Mouse (Mus musculus) forebrain, embryonic 12.5 days (tissue): Measurements from ENCODE around the gene Pdcd5. TPM values are rescaled to one million over a fixed set of nuclear protein-coding genes. Genes with fewer than 3 reads are reported as not detected.
A peak's percentile ranks its signal among the peaks of the same experiment; 100 is the strongest.

Experiments used
- ATAC-seq: fragments of 200-750 bp; cut with Nextera tagmentation; 2 replicates; pipeline ENCODE4 v1.8.0; 2017; ENCODE audit warnings: moderate TSS enrichment; ENCODE audit not compliant: low FRiP score
- H3K27ac ChIP-seq: fragments of 300-500 bp; sonication (generic); 2 replicates; pipeline ENCODE4 v1.5.1; 2016; ENCODE audit warnings: mild to moderate bottlenecking
- H3K27me3 ChIP-seq: fragments of 300-500 bp; sonication (generic); 2 replicates; pipeline ENCODE4 v1.6.1; 2016; ENCODE audit warnings: mild to moderate bottlenecking
- H3K36me3 ChIP-seq: fragments of 300-500 bp; sonication (generic); replicated peaks from 2 replicates; pipeline ENCODE4 v1.6.1; 2016; ENCODE audit warnings: mild to moderate bottlenecking
- H3K4me1 ChIP-seq: fragments of 300-500 bp; sonication (generic); 2 replicates; pipeline ENCODE4 v1.6.1; 2016
- H3K4me2 ChIP-seq: fragments of 300-500 bp; sonication (generic); 2 replicates; pipeline ENCODE4 v1.6.1; 2016; ENCODE audit warnings: mild to moderate bottlenecking, moderate library complexity
- H3K4me3 ChIP-seq: fragments of 300-500 bp; sonication (generic); replicated peaks from 2 replicates; pipeline ENCODE4 v1.5.1; 2016; ENCODE audit warnings: mild to moderate bottlenecking
- H3K9ac ChIP-seq: fragments of 300-500 bp; sonication (generic); 2 replicates; pipeline ENCODE4 v1.6.1; 2016; ENCODE audit warnings: mild to moderate bottlenecking
- H3K9me3 ChIP-seq: fragments of 300-500 bp; sonication (generic); 2 replicates; pipeline ENCODE4 v1.6.1; 2016
- WGBS: fragments of 180-500 bp; shearing (Covaris S2); methylation state at CpG from one replicate; pipeline ENCODE4 v1.1.7; 2016; 5-methylcytosine and 5-hydroxymethylcytosine counted together
- polyA plus RNA-seq: library from polyadenylated mRNA; unstranded; fragments of >200 nt; fragmentation: Nextera tagmentation; extraction: Ambion mirVana; gene quantifications from 2 replicates; pipeline ENCODE4 v1.2.1, GENCODE M21; 2016

Gene Pdcd5
- polyA plus RNA-seq, 1 experiment from 2014 or later, result 265 TPM

DNA sequence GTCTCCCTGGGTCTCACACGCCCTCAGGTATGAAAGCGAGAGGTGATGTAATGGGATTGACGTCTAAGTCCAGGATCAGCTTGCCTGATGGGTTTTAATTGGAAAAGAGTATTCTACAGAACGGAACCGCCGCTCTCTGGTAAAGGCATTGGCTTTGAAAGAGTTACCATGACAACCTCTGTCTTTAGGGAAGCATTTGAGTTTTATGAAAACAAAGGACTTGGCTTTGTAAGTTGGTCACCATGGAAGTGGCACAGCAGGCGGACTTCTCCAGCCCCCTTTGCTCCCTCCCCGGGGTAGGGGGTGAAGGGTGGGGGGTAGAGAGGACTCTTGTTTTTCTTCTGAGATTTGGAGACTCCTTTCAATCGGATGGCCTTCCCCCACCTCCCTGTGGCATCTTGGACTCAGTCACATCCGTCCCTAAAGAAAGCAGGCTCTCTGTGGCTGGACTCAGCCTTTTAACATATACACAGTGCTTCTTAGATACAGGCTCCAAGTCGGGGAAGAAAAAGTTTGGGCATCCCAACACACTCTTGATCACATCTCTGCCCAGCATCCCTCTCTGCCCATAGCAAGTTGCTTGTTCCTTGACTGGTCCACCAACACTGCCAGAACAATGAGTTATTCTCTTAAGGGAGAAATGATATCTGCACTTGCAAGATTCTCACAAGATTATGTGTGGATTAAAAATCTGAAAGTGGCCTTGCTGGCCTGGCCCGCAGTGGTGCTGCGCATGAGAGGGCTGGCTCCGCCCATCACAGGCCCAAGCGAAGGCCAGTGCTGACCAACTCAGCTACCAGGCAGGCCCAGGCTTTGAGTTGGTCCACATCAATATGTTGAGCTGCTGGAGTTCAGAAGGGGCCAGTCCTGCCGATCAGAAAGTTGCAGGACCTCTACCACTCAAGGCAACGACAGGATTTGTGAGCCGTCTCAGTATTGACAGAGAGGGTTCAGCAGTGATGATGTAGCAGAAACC, 21.0 kb upstream of the Pdcd5 start:
- WGBS, result 15% methylated on average over 18 of the region's 18 CpGs
- Histone ChIP-seq H3K9me3 (no peaks in the 10 kb centered on the region), H3K4me1 (peaks cover 40% of the 10 kb centered on the region), H3K4me2 (peak overlapping the region; percentile 21), H3K9ac (no peak overlapping the region), H3K36me3 (no peaks in the 10 kb centered on the region), H3K27ac (peak overlapping the region; percentile 80), H3K27me3 (0 out of 2 replicates have a peak, but pooled peaks cover 2% of the 10 kb centered on the region), H3K4me3 (no peak overlapping the region)
- peak; percentile 79 for ATAC-seq

DNA sequence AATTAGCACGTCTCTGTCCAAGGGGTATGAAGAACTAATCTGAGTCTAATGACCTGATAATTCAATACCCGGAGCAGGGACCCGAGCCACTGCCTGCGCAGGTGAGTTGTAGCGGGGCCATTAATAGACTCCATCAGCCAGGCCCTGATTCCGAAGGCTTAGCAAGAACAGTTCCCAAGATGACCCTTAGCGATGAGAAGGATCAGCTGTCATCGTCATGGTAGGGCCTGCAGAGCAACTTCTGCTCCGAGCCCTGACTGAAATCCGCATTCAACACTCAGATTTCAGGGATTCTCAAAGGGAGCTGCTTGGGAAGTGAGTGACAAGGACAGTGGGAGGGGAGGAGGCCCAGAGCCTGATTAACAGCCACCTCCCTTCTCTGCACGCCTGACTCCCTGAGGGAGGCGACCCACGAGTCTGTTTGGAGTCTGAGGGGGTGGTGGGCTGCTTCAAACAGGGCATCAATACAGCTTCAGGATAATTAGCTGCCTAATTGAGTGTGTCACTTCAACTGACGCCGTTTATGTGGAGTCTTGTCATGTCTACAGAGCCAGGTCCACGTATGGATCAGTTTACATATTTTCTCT, 16.6 kb upstream of the Pdcd5 start:
- H3K27me3 ChIP-seq, result 0 out of 2 replicates have a peak, but pooled peaks cover 2% of the 10 kb centered on the region
- H3K4me1 ChIP-seq, result peaks cover 28% of the 10 kb centered on the region
- peak overlapping the region; percentile 21 for H3K4me2 ChIP-seq
- ATAC-seq, result peak; percentile 37; the same call in 1 of the 2 replicates
- peak overlapping the region; percentile 1; the same call in 1 of the 2 replicates for H3K9ac ChIP-seq
- peak overlapping the region; percentile 61 for H3K27ac ChIP-seq
- no peaks in the 10 kb centered on the region for H3K36me3 ChIP-seq
- no peak overlapping the region for H3K4me3 ChIP-seq
- 37% methylated on average over 16 of the region's 16 CpGs for WGBS
- H3K9me3 ChIP-seq, result peaks cover 8% of the 10 kb centered on the region; the same call in 1 of the 2 replicates

DNA sequence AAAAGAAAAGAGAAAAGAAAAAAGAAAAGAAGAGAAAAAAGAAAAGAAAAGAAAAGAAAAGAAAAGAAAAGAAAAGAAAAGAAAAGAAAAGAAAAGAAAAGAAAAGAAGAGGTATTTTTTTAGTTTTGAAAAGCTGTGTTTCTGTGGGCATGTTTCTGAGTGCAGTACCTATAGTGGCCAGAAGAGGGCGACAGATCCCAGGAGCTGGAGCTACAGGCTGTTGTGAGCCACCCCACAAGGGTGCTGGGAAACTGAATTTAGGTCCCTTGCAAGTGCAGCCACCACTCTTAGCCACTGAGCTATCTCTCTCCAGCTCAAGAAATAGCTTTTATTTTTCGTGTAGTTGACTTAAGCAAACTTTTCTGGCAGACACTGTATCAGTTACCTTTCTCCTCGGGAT, 11.9 kb upstream of the Pdcd5 start:
- Histone ChIP-seq H3K27me3 (no peaks in the 10 kb centered on the region), H3K36me3 (no peaks in the 10 kb centered on the region), H3K9me3 (peaks cover 8% of the 10 kb centered on the region; the same call in 1 of the 2 replicates), H3K4me3 (no peak overlapping the region), H3K27ac (no peak overlapping the region), H3K9ac (no peak overlapping the region), H3K4me2 (no peak overlapping the region), H3K4me1 (peaks cover 10% of the 10 kb centered on the region)
- ATAC-seq, result no peak
- WGBS, result 60% methylated on average over 3 of the region's 3 CpGs

GRCm38 (mm10) chr7:35657829-35658228, 10.5 kb upstream of the Pdcd5 start:
- WGBS, result 37% methylated on average over 6 of the region's 6 CpGs

DNA sequence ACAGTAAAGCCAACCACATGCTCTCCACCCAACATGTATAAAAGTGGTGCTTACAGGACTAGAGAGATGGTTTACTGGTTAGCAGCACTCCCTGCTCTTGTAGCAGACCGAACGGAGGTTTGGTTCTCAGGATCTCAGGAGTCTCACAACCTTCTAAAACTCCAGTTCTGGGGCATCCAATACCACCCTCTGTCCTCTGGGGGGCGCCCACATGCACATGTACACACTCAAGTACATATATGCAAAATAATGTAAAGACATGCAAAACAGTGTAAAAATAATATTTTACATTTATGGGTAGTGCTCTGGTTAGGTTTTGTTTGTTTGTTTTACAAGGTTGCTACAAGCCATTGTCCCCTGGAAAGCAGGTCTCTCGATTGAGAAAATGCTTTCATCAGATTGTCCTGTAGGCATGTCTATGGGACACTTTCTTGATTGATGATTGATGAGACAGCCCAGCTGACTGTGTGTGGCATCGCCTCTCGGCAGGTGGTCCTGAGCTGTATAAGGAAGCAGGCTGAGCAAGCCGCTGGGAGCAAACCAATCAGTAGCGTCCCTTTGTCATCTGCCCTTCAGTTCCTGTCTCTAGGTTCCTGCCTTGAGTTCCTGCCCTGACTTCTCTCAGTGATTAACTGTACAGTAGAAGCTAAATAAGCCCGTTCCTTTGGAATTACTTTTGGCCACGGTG, 4.4 kb upstream of the Pdcd5 start:
- H3K9me3 ChIP-seq, result no peaks in the 10 kb centered on the region
- H3K4me3 ChIP-seq, result no peak overlapping the region
- H3K9ac ChIP-seq, result no peak overlapping the region
- no peaks in the 10 kb centered on the region for H3K36me3 ChIP-seq
- H3K4me1 ChIP-seq, result peaks cover 5% of the 10 kb centered on the region; the same call in 1 of the 2 replicates
- H3K4me2 ChIP-seq, result no peak overlapping the region
- no peak overlapping the region for H3K27ac ChIP-seq
- no peaks in the 10 kb centered on the region for H3K27me3 ChIP-seq
- no peak for ATAC-seq
- WGBS, result 84% methylated on average over 10 of the region's 10 CpGs

More at GRCm38 (mm10) chr7:35657829-35658228, 10.5 kb upstream of the Pdcd5 start:
- H3K36me3 ChIP-seq, result no peaks in the 10 kb centered on the region
- peaks cover 8% of the 10 kb centered on the region; the same call in 1 of the 2 replicates for H3K9me3 ChIP-seq
- H3K27ac ChIP-seq, result no peak overlapping the region
- no peak overlapping the region for H3K4me2 ChIP-seq
- no peak overlapping the region for H3K4me3 ChIP-seq
- no peaks in the 10 kb centered on the region for H3K27me3 ChIP-seq
- no peak overlapping the region for H3K9ac ChIP-seq
- no peak for ATAC-seq
- H3K4me1 ChIP-seq, result no peaks in the 10 kb centered on the region

DNA sequence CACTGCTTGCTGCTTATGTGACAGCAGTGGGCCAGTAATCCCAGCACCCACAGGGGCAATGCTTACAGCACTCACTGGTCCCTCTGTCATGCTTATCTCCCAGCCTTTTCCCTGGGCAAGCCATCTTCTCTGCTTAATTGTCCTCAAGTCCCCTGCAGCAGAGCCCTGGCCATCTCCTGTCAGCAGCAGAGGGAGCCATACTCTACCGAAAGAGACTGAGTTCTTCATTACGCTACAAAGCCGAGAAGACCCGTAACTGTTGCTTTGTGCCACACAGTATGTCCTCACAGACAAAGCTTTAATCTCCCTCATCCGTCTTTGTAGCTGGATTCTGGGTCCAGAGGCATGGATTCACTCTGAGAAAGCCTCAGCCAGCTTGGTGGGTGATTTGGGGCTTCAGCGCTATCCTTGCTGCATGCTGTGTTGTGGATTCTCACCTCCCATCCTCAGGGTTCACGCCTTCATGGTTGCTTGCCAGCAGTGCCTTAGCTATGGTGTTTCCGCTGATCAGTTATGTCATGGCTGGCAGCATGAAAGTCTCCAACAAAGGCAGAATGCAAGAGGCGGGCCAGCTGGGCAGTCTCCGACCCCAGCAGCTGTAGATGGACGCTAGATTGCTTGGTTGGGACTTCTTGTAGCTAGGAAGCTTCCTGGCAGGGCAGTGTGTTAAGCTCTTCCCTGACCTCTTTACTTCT, 3.5 kb upstream of the Pdcd5 start:
- Histone ChIP-seq H3K36me3 (0 out of 2 replicates have a peak, but pooled peaks cover under 1% of the 10 kb centered on the region), H3K4me3 (no peak overlapping the region)
- WGBS, result 74% methylated on average over 11 of the region's 11 CpGs

DNA sequence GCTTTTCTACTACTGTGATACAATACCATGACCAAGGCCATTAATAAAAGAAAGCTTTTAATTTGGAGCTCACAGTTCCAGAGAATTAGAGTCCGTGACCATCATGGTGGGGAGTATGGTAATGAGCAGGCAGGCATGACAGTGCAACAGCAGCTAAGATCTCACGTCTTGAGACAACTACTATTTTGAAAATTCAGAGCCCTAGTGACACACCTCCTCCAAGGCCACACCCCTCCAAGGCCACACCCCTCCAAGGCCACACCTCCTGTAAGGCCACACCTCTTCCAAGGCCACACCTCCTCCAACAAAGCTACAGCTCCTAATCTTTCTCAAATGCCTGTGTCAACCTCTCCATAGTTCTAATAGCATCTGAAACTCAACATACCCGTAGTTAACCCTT, 1.8 kb upstream of the Pdcd5 start:
- Histone ChIP-seq H3K9ac (no peak overlapping the region), H3K4me3 (no peak overlapping the region), H3K4me2 (no peak overlapping the region), H3K27me3 (no peaks in the 10 kb centered on the region), H3K4me1 (peaks cover 9% of the 10 kb centered on the region), H3K9me3 (no peaks in the 10 kb centered on the region), H3K36me3 (peaks cover 18% of the 10 kb centered on the region), H3K27ac (no peak overlapping the region)
- ATAC-seq, result no peak
- 59% methylated on average over 3 of the region's 3 CpGs for WGBS

More for the DNA sequence above, 3.5 kb upstream of the Pdcd5 start:
- H3K4me1 ChIP-seq, result peaks cover 9% of the 10 kb centered on the region
- H3K27ac ChIP-seq, result no peak overlapping the region
- no peak overlapping the region for H3K9ac ChIP-seq
- no peak overlapping the region for H3K4me2 ChIP-seq
- H3K9me3 ChIP-seq, result no peaks in the 10 kb centered on the region
- H3K27me3 ChIP-seq, result no peaks in the 10 kb centered on the region
- no peak for ATAC-seq

DNA sequence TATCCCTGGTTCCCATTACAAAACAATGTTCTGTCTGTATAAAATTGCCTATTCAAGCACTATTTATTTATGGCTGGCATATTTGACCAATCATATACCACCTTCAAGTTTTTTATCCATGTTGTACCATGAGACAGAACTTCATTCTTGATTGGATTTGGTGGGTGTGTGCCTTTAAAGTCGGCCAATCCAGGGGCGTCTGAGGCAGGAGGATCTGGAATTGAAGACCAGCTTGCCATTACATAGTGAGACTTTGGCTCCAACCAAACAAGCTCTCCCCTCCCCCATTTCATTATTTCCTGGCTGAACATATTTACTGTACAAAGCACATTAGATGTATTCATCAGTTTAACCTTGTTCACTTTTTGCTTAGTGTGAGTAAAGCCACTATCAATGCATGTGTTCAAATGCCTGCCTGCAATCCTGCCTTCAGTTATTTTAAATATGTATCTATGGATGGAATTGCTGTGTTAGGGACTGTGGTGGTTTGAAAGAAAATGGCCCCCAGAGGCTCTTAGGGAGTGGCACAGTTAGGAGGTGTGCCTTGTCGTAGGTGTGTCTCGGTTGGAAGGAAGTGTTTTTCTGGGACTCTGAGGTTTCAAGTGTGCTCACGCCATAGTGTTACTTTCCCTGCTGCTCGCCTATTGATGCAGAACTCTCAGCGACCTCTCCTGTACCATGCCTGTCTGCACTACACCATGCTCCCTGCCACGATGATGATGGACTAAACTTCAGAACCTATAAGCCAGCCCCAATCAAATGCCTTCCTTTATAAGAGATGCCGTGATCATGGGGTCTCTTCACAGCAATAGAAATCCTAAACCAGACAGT, 1.1 kb upstream of the Pdcd5 start:
- Histone ChIP-seq H3K27ac (no peak overlapping the region), H3K4me1 (peaks cover 9% of the 10 kb centered on the region), H3K4me3 (no peak overlapping the region), H3K9ac (no peak overlapping the region), H3K4me2 (no peak overlapping the region), H3K36me3 (peaks cover 24% of the 10 kb centered on the region), H3K9me3 (no peaks in the 10 kb centered on the region), H3K27me3 (no peaks in the 10 kb centered on the region)
- no peak for ATAC-seq
- 76% methylated on average over 9 of the region's 9 CpGs for WGBS

DNA sequence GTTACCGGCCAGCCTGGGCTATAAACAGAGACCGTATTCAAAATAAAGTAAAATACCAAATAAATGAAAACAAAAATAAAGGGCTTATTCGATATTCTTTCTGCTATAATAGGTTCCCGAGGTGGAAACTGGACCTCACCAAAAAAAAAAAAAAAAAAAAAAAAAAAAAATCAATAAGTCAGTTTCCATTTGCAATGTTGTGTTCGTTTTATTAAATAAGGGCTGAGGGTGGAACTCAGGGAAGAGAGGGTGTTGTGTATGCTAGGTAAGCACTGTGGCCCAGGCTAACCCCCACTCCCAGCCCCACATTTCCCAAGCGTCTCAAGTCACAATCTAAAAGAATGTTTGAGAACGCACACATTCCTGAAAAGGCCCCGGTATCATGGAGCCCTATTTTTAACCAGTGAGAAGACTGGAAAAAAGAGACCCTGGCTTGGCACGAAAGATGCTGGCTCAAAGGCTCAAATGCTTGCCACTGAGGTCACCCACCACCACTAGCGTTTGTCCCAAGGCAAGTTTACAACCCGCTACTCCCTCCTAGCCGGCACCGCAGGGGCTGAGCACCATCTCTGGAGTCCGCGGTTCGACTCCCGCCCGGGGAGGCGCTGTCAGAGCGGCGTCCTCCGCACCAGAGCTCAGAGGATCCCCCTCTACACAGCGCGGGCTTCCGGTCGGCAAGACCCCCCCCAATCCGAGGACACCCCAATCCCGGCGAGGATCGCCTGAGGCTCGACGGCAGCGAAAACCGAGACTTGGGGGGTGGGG, 822 bp downstream of the Pdcd5 start:
- WGBS, result 13% methylated on average over 34 of the region's 34 CpGs
- H3K27me3 ChIP-seq, result no peaks in the 10 kb centered on the region
- H3K9ac ChIP-seq, result peak overlapping the region; percentile 93
- ATAC-seq, result peak; percentile 58; the same call in 1 of the 2 replicates
- peaks cover 9% of the 10 kb centered on the region for H3K4me1 ChIP-seq
- peak overlapping the region; percentile 95 for H3K4me3 ChIP-seq
- H3K36me3 ChIP-seq, result peaks cover 43% of the 10 kb centered on the region
- peak overlapping the region; percentile 80 for H3K27ac ChIP-seq
- H3K4me2 ChIP-seq, result peak overlapping the region; percentile 72
- no peaks in the 10 kb centered on the region for H3K9me3 ChIP-seq

GRCm38 (mm10) chr7:35640072-35640471, 7.2 kb downstream of the Pdcd5 start:
- ATAC-seq, result no peak
- Histone ChIP-seq H3K4me3 (no peak overlapping the region), H3K9me3 (no peaks in the 10 kb centered on the region), H3K36me3 (peaks cover 82% of the 10 kb centered on the region), H3K4me2 (no peak overlapping the region), H3K9ac (no peak overlapping the region), H3K27ac (no peak overlapping the region), H3K27me3 (no peaks in the 10 kb centered on the region), H3K4me1 (no peaks in the 10 kb centered on the region)
- 85% methylated on average over 6 of the region's 6 CpGs for WGBS
